Mouse (Mus musculus) liver, embryonic 16.5 days (tissue): Measurements from ENCODE around the gene Slc10a6. TPM values are rescaled to one million over a fixed set of nuclear protein-coding genes. Genes with fewer than 3 reads are reported as not detected.

ENCODE experiments used
- ATAC-seq: fragments of 200-750 bp; cut with Nextera tagmentation; 2 replicates; pipeline ENCODE4 v1.8.0; 2017; ENCODE audit warnings: low read depth, mild to moderate bottlenecking, moderate number of reproducible peaks, moderate library complexity
- H3K27ac ChIP-seq: fragments of 300-500 bp; sonication (generic); 2 replicates; pipeline ENCODE4 v1.5.1; 2014; ENCODE audit warnings: mild to moderate bottlenecking, low read length
- H3K27me3 ChIP-seq: fragments of 300-500 bp; sonication (generic); 2 replicates; pipeline ENCODE4 v1.6.1; 2014; ENCODE audit warnings: low read depth, low read length, mixed read lengths; ENCODE audit not compliant: control insufficient read depth, insufficient read depth
- H3K36me3 ChIP-seq: fragments of 300-500 bp; sonication (generic); 2 replicates; pipeline ENCODE4 v1.6.1; 2014; ENCODE audit warnings: mild to moderate bottlenecking; ENCODE audit not compliant: control insufficient read depth, insufficient read depth
- H3K4me1 ChIP-seq: fragments of 300-500 bp; sonication (generic); 2 replicates; pipeline ENCODE4 v1.6.1; 2014; ENCODE audit warnings: low read depth, low read length, mixed read lengths; ENCODE audit not compliant: control insufficient read depth
- H3K4me2 ChIP-seq: fragments of 300-500 bp; sonication (generic); 2 replicates; pipeline ENCODE4 v1.6.1; 2014; ENCODE audit warnings: low read depth, low read length, mixed read lengths
- H3K4me3 ChIP-seq: fragments of 300-500 bp; sonication (generic); 2 replicates; pipeline ENCODE4 v1.5.1; 2014; ENCODE audit warnings: low read depth, mild to moderate bottlenecking, low read length
- H3K9ac ChIP-seq: fragments of 300-500 bp; sonication (generic); 2 replicates; pipeline ENCODE4 v1.6.1; 2014; ENCODE audit warnings: low read depth, low read length
- H3K9me3 ChIP-seq: fragments of 300-500 bp; sonication (generic); replicated peaks from 2 replicates; pipeline ENCODE4 v1.6.1; 2016; ENCODE audit warnings: low read length; ENCODE audit not compliant: control insufficient read depth
- WGBS: fragments of 180-500 bp; shearing (Covaris S2); extraction: QIAGEN DNeasy Blood & Tissue Kit; methylation state at CpG from one replicate; pipeline ENCODE4 v1.1.7; 2014; ENCODE audit not compliant: insufficient replicate concordance; 5-methylcytosine and 5-hydroxymethylcytosine counted together
- polyA plus RNA-seq: library from polyadenylated mRNA; unstranded; fragments of >200 nt; fragmentation: Nextera tagmentation; extraction: Ambion mirVana; gene quantifications from 2 replicates; pipeline ENCODE4 v1.2.1, GENCODE M21; 2015

Gene Slc10a6
- polyA plus RNA-seq, 1 experiment from 2014 or later = not detected

- no peak overlapping the region for H3K4me3 ChIP-seq
- H3K9me3 ChIP-seq = no peaks in the 10 kb centered on the region
- H3K36me3 ChIP-seq = no peaks in the 10 kb centered on the region
- H3K4me1 ChIP-seq = no peaks in the 10 kb centered on the region; the same call in 1 of the 2 replicates
- no peaks in the 10 kb centered on the region for H3K27me3 ChIP-seq
- ATAC-seq = no peak
- no peak overlapping the region for H3K4me2 ChIP-seq
- no peak overlapping the region for H3K27ac ChIP-seq
- no peak overlapping the region for H3K9ac ChIP-seq
- WGBS = 22% methylated on average over 3 of the region's 3 CpGs
Observed at GRCm38 (mm10) chr5:103659571-103659970, 30.4 kb upstream of the Slc10a6 start.

- Histone ChIP-seq H3K27ac (no peak overlapping the region), H3K4me3 (no peak overlapping the region), H3K9me3 (no peaks in the 10 kb centered on the region), H3K4me1 (no peaks in the 10 kb centered on the region; the same call in 1 of the 2 replicates), H3K4me2 (no peak overlapping the region), H3K27me3 (no peaks in the 10 kb centered on the region), H3K9ac (no peak overlapping the region), H3K36me3 (no peaks in the 10 kb centered on the region)
- WGBS = 54% methylated on average over 5 of the region's 5 CpGs
- no peak for ATAC-seq
Observed at GRCm38 (mm10) chr5:103658921-103659320, 29.7 kb upstream of the Slc10a6 start.

DNA sequence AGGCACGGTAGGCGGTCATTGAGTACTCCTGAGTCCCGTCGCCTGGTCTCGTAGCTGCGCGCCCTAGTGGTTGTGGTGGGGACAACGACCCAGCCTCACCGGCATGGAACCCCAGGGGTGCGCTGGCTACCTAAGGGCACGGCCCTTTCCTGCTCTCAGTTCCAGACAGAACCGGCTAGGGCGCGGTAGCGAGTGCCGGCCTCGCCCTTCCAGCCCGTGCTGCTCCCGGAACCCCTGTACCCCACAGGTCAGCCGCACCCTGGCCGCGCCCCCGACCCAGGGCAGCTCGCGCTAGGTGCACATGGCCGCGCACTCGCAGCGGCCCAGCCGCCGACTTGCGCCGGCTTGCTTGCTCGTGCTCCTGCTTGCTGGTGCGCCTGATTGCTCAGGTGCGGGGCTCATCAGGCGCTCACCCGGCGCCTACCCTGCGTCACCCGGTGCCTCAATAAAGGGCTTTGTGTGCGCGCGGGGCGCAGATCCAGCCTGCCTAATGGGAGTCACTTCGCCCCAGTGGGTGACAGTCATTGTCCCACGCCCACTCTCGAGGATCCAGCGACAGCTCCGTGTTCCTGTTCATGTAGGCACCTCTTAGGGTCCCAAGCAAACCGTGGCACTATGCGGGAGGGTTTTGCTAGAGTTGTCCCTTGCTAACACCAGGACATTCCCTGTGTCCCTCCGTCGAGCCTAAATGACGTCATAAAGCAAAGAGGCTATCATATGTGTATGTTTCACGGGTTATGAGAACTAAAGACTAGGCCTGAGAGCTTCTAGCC, 26.3 kb upstream of the Slc10a6 start, which contains the start of gene 1700016H13Rik:
Gene 1700016H13Rik, minus strand, starts transcription at position 665 of the 773 bp plus-strand sequence.
- Histone ChIP-seq H3K36me3 (no peaks in the 10 kb centered on the region), H3K27me3 (no peaks in the 10 kb centered on the region), H3K27ac (no peak within 1 kb of the TSS), H3K4me1 (no peaks in the 10 kb centered on the region; the same call in 1 of the 2 replicates), H3K4me3 (peak within 1 kb of the TSS; percentile 60), H3K4me2 (peak within 1 kb of the TSS; percentile 81), H3K9me3 (no peaks in the 10 kb centered on the region), H3K9ac (peak within 1 kb of the TSS; percentile 38)
- peak; percentile 64 for ATAC-seq
- WGBS = 1% methylated on average over 55 of the region's 56 CpGs

DNA sequence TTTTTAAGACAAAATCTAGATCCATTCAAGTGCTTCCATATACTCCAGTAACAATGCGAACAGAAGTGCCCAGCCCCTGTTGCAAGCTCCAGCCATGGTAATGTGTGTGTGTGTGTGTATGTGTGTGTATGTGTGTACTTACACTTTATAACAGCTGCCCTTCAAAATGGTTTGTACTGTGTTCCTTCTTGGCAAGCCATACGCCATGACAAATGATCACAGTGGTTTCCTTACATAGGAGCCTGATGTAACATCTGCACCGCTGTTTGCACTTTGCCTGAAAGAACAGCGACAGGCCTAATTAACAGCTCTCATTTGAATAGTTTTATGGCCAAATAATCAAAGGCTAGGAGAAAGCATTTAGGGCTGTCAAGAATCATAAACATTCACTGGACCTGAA, 25.6 kb upstream of the Slc10a6 start:
- Histone ChIP-seq H3K27me3 (no peaks in the 10 kb centered on the region), H3K9me3 (no peaks in the 10 kb centered on the region), H3K9ac (no peak overlapping the region), H3K4me2 (peak overlapping the region; percentile 81; the same call in 1 of the 2 replicates), H3K4me1 (no peaks in the 10 kb centered on the region; the same call in 1 of the 2 replicates), H3K36me3 (no peaks in the 10 kb centered on the region), H3K4me3 (no peak overlapping the region), H3K27ac (no peak overlapping the region)
- 60% methylated on average over 4 of the region's 4 CpGs for WGBS
- no peak for ATAC-seq

- Histone ChIP-seq H3K9me3 (no peaks in the 10 kb centered on the region), H3K36me3 (no peaks in the 10 kb centered on the region), H3K4me2 (no peak overlapping the region), H3K9ac (no peak overlapping the region), H3K27ac (no peak overlapping the region), H3K4me1 (no peaks in the 10 kb centered on the region; the same call in 1 of the 2 replicates), H3K4me3 (no peak overlapping the region), H3K27me3 (no peaks in the 10 kb centered on the region)
- ATAC-seq = no peak
- WGBS = 25% methylated on average over 6 of the region's 6 CpGs
Observed at GRCm38 (mm10) chr5:103654225-103654624, 25.0 kb upstream of the Slc10a6 start.

GRCm38 (mm10) chr5:103647320-103647719, 18.1 kb upstream of the Slc10a6 start:
- Histone ChIP-seq H3K4me2 (no peak overlapping the region), H3K36me3 (no peaks in the 10 kb centered on the region), H3K27ac (no peak overlapping the region), H3K4me1 (no peaks in the 10 kb centered on the region), H3K9ac (no peak overlapping the region), H3K9me3 (no peaks in the 10 kb centered on the region), H3K27me3 (no peaks in the 10 kb centered on the region), H3K4me3 (no peak overlapping the region)
- 58% methylated on average over 3 of the region's 3 CpGs for WGBS
- no peak for ATAC-seq

DNA sequence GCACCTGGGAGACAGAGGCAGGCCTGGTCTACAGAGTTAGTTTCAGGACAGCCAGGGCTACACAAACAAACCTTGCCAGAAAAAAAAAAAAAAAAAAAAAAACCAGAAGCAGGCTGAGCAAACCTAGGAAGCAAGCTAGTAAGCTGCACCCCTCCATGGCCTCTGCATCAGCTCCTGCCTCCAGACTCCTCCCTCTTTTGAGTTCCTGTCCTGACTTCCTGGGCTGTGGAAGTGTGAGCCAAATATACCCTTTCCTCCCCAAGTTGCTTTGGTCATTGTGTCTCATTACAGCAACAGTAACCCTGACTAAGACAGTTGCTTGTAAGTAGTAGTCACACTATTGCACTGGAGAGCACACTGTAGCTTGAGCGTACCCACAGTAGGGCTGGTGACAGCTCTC, 15.0 kb upstream of the Slc10a6 start:
- no peak for ATAC-seq

GRCm38 (mm10) chr5:103637162-103637561, 8.0 kb upstream of the Slc10a6 start:
- no peak overlapping the region for H3K4me3 ChIP-seq

More for the DNA sequence above, 15.0 kb upstream of the Slc10a6 start:
- Histone ChIP-seq H3K27ac (no peak overlapping the region), H3K4me3 (no peak overlapping the region), H3K9me3 (no peaks in the 10 kb centered on the region), H3K36me3 (no peaks in the 10 kb centered on the region), H3K27me3 (no peaks in the 10 kb centered on the region), H3K4me1 (no peaks in the 10 kb centered on the region), H3K9ac (no peak overlapping the region), H3K4me2 (no peak overlapping the region)
- WGBS = 81% methylated on average over 1 of the region's 1 CpGs

GRCm38 (mm10) chr5:103629854-103630580, 814 bp upstream of the Slc10a6 start:
- WGBS = 57% methylated on average over 9 of the region's 9 CpGs
- Histone ChIP-seq H3K9ac (no peak overlapping the region), H3K4me3 (no peak overlapping the region), H3K36me3 (no peaks in the 10 kb centered on the region), H3K27me3 (no peaks in the 10 kb centered on the region), H3K4me1 (no peaks in the 10 kb centered on the region), H3K27ac (no peak overlapping the region), H3K9me3 (no peaks in the 10 kb centered on the region), H3K4me2 (no peak overlapping the region)
- no peak for ATAC-seq

More at GRCm38 (mm10) chr5:103637162-103637561, 8.0 kb upstream of the Slc10a6 start:
- H3K4me1 ChIP-seq = no peaks in the 10 kb centered on the region
- 59% methylated on average over 2 of the region's 2 CpGs for WGBS
- H3K36me3 ChIP-seq = no peaks in the 10 kb centered on the region
- no peaks in the 10 kb centered on the region for H3K27me3 ChIP-seq
- H3K9me3 ChIP-seq = no peaks in the 10 kb centered on the region
- ATAC-seq = no peak
- H3K9ac ChIP-seq = no peak overlapping the region
- no peak overlapping the region for H3K27ac ChIP-seq
- H3K4me2 ChIP-seq = no peak overlapping the region
